Mouse (Mus musculus): ENCODE results near the gene Pten. TPM values are rescaled to one million over a fixed set of nuclear protein-coding genes. Genes with fewer than 3 reads are reported as not detected.

Gene Pten
- total and polyA plus RNA-seq, 3 experiments = 24.1 to 41.5 (median 36.8) TPM

GRCm38 (mm10) chr19:32756900-32757725, at the start of gene Pten (continued):
- TF ChIP-seq KAT2A (IDR thresholded peaks at IDR 0.05; ENCODE audit: insufficient replicate concordance, low read length) = peak; percentile 98

- in situ Hi-C loops (cut with MboI; ENCODE audit: low pct_ligation_motif_present, low pct_unique_long_range_greater_than_20kb, low sequenced_read_pairs) (no loop called here), dilution Hi-C loops (cut with MboI; ENCODE audit: extremely low pct_ligation_motif_present, extremely low pct_unique_long_range_greater_than_20kb, low sequenced_read_pairs) (no loop called here)
- no peaks in the 10 kb centered on the region for H3K9me3 ChIP-seq (replicated peaks; ENCODE audit: low read length)
- no peak overlapping the region for H3K9ac ChIP-seq (ENCODE audit: insufficient read depth, low read depth)
- no peak overlapping the region for H3K4me2 ChIP-seq (ENCODE audit: insufficient read depth, low read depth, poor library complexity, severe bottlenecking)
- no peak overlapping the region for H3K4me3 ChIP-seq (replicated peaks in 1 of 3; ENCODE audit: low read depth in 2 of 3, low read length in 2 of 3, poor library complexity in 1 of 3)
- H3K79me2 ChIP-seq (replicated peaks; ENCODE audit: control insufficient read depth, extremely low read depth, insufficient read depth, poor library complexity, severe bottlenecking) = peaks cover 69% of the 10 kb centered on the region
- H3K27me3 ChIP-seq (replicated peaks) = no peaks in the 10 kb centered on the region
- H3K4me1 ChIP-seq (ENCODE audit: control insufficient read depth in 1 of 2, insufficient read depth in 2 of 2) = peaks cover 10 to 33% of the 10 kb centered on the region in 2 experiments
- 0 out of 2 replicates have a peak, but pooled peaks have one; percentile 18 for TF ChIP-seq ZNF384 (IDR thresholded peaks at IDR 0.05; ENCODE audit: low read depth, low read length)
- no peak for TF ChIP-seq HCFC1 (IDR thresholded peaks at IDR 0.05; ENCODE audit: low read depth, low read length)
- TF ChIP-seq ZC3H11A (IDR thresholded peaks at IDR 0.05; ENCODE audit: low read depth, low read length) = no peak
- 0 out of 2 replicates have a peak, but pooled peaks have one; percentile 16 for TF ChIP-seq POLR2A (IDR thresholded peaks at IDR 0.05; ENCODE audit: low read depth, low read length)
- TF ChIP-seq MXI1 (IDR thresholded peaks at IDR 0.05; ENCODE audit: low read depth, low read length) = no peak
- DNase-seq (ENCODE audit: extremely low read depth) = no peak
- H3K36me3 ChIP-seq (replicated peaks in 1 of 2; ENCODE audit: control insufficient read depth in 1 of 2, insufficient read depth in 1 of 2, low read length in 1 of 2) = peaks cover 22 to 39% of the 10 kb centered on the region in 2 experiments
- H3K27ac ChIP-seq (ENCODE audit: insufficient read depth, low read depth) = no peak overlapping the region
These were observed 48.3 kb upstream of the Pten start for GRCm38 (mm10) chr19:32708996-32709395.

GRCm38 (mm10) chr19:32710288-32710687, 47.0 kb upstream of the Pten start:
- Histone ChIP-seq H3K36me3 (replicated peaks in 1 of 2; ENCODE audit: control insufficient read depth in 1 of 2, insufficient read depth in 1 of 2, low read length in 1 of 2) (peaks cover 13 to 26% of the 10 kb centered on the region in 2 experiments), H3K27ac (ENCODE audit: insufficient read depth, low read depth) (no peak overlapping the region), H3K4me3 (replicated peaks in 1 of 3; ENCODE audit: low read depth in 2 of 3, low read length in 2 of 3, poor library complexity in 1 of 3) (peak overlapping the region; percentile 34 to 80 (median 68)), H3K9me3 (replicated peaks; ENCODE audit: low read length) (no peaks in the 10 kb centered on the region), H3K27me3 (replicated peaks) (no peaks in the 10 kb centered on the region), H3K79me2 (replicated peaks; ENCODE audit: control insufficient read depth, extremely low read depth, insufficient read depth, poor library complexity, severe bottlenecking) (peaks cover 57% of the 10 kb centered on the region), H3K9ac (ENCODE audit: insufficient read depth, low read depth) (peak overlapping the region; percentile 96; the same call in 1 of the 2 replicates), H3K4me1 (ENCODE audit: control insufficient read depth in 1 of 2, insufficient read depth in 2 of 2) (peaks cover 10 to 37% of the 10 kb centered on the region in 2 experiments), H3K4me2 (ENCODE audit: insufficient read depth, low read depth, poor library complexity, severe bottlenecking) (peak overlapping the region; percentile 99)
- peak; percentile 60 for DNase-seq (ENCODE audit: extremely low read depth)
- in situ Hi-C loops (cut with MboI; ENCODE audit: low pct_ligation_motif_present, low pct_unique_long_range_greater_than_20kb, low sequenced_read_pairs) (loop anchor here (5.0 to 10.0 kb wide), 2 partner anchors 517 to 655 kb away; no protein-coding TSS in a partner anchor), dilution Hi-C loops (cut with MboI; ENCODE audit: extremely low pct_ligation_motif_present, extremely low pct_unique_long_range_greater_than_20kb, low sequenced_read_pairs) (no loop called here)
- TF ChIP-seq PAX5 (IDR thresholded peaks at IDR 0.05; ENCODE audit: low read length) (no peak), RAD21 (IDR thresholded peaks at IDR 0.05; ENCODE audit: low read depth, low read length) (peak; percentile 66), ZKSCAN1 (IDR thresholded peaks at IDR 0.05; ENCODE audit: borderline replicate concordance, low read depth, low read length) (no peak), IRF4 (IDR thresholded peaks at IDR 0.05; ENCODE audit: low read depth, low read length) (no peak), ZNF384 (IDR thresholded peaks at IDR 0.05; ENCODE audit: low read depth, low read length) (no peak), USF2 (conservative IDR thresholded peaks at IDR 0.05; ENCODE audit: low read depth, low read length) (no peak), ZMIZ1 (IDR thresholded peaks at IDR 0.05; ENCODE audit: low read depth, low read length) (no peak), RCOR1 (conservative IDR thresholded peaks at IDR 0.05; ENCODE audit: low read depth, low read length) (no peak), ETS1 (conservative IDR thresholded peaks at IDR 0.05; ENCODE audit: low read depth, low read length) (no peak), CHD2 (IDR thresholded peaks at IDR 0.05; ENCODE audit: low read length) (no peak), KAT2A (IDR thresholded peaks at IDR 0.05; ENCODE audit: insufficient replicate concordance, low read length) (no peak), USF1 (IDR thresholded peaks at IDR 0.05; ENCODE audit: low read depth, low read length) (no peak), ZC3H11A (IDR thresholded peaks at IDR 0.05; ENCODE audit: low read depth, low read length) (no peak), HCFC1 (IDR thresholded peaks at IDR 0.05; ENCODE audit: low read depth, low read length) (no peak), ELF1 (IDR thresholded peaks at IDR 0.05; ENCODE audit: low read depth, low read length) (no peak), MXI1 (IDR thresholded peaks at IDR 0.05; ENCODE audit: low read depth, low read length) (0 out of 2 replicates have a peak, but pooled peaks have one; percentile 29), JUN (IDR thresholded peaks at IDR 0.05; ENCODE audit: insufficient read depth, low read depth, low read length) (no peak), BHLHE40 (IDR thresholded peaks at IDR 0.05; ENCODE audit: low read depth, low read length) (no peak), MAZ (IDR thresholded peaks at IDR 0.05; ENCODE audit: low read depth, low read length) (no peak), MAX (IDR thresholded peaks at IDR 0.05; ENCODE audit: low read length) (no peak), MEF2A (IDR thresholded peaks at IDR 0.05; ENCODE audit: borderline replicate concordance, low read depth, low read length) (no peak), CHD1 (IDR thresholded peaks at IDR 0.05; ENCODE audit: low read depth, low read length) (no peak), MAFK (IDR thresholded peaks at IDR 0.05; ENCODE audit: insufficient replicate concordance, low read length) (no peak), TCF12 (IDR thresholded peaks at IDR 0.05; ENCODE audit: low read depth, low read length) (no peak), TBP (conservative IDR thresholded peaks at IDR 0.05; ENCODE audit: low read depth, low read length) (no peak), E2F4 (IDR thresholded peaks at IDR 0.05; ENCODE audit: insufficient replicate concordance, low read depth, low read length) (no peak)
